Mouse (Mus musculus): ENCODE results near the gene Tbc1d22a. TPM values are rescaled to one million over a fixed set of nuclear protein-coding genes. Genes with fewer than 3 reads are reported as not detected.

Gene Tbc1d22a
- polyA plus RNA-seq, 2 experiments: 8.7 to 15.5 TPM

GRCm38 (mm10) chr15:86503413-86503812 lies 289.2 kb downstream of the Tbc1d22a start:
- ATAC-seq (ENCODE audit: low FRiP score, low read depth): no peak
- Histone ChIP-seq H3K4me1 (ENCODE audit: control insufficient read depth, insufficient read depth, low read length) (no peaks in the 10 kb centered on the region), H3K27ac (replicated peaks; ENCODE audit: low read depth, low read length) (no peak overlapping the region), H3K27me3 (ENCODE audit: control insufficient read depth, insufficient read depth, low read length) (no peaks in the 10 kb centered on the region), H3K4me2 (replicated peaks; ENCODE audit: low read depth, low read length, severe bottlenecking) (no peak overlapping the region), H3K9me3 (ENCODE audit: control insufficient read depth, low read length) (no peaks in the 10 kb centered on the region), H3K36me3 (ENCODE audit: control insufficient read depth, insufficient read depth, low read length) (no peaks in the 10 kb centered on the region), H3K9ac (ENCODE audit: low read depth, low read length, severe bottlenecking) (no peak overlapping the region), H3K4me3 (replicated peaks; ENCODE audit: low read length) (no peak overlapping the region)
- DNase-seq (ENCODE audit: low spot score): no peak
- no peak for TF ChIP-seq POLR2A (IDR thresholded peaks at IDR 0.05; ENCODE audit: borderline replicate concordance, extremely low read depth, insufficient read depth, insufficient read length)
- 66% methylated on average over 10 of the region's 10 CpGs for WGBS

GRCm38 (mm10) chr15:86506666-86507065 lies 292.4 kb downstream of the Tbc1d22a start:
- no peaks in the 10 kb centered on the region for H3K36me3 ChIP-seq (ENCODE audit: control insufficient read depth, insufficient read depth, low read length)
- H3K4me1 ChIP-seq (ENCODE audit: control insufficient read depth, insufficient read depth, low read length): no peaks in the 10 kb centered on the region
- H3K4me3 ChIP-seq (replicated peaks; ENCODE audit: low read length): no peak overlapping the region
- no peaks in the 10 kb centered on the region for H3K27me3 ChIP-seq (ENCODE audit: control insufficient read depth, insufficient read depth, low read length)
- no peak overlapping the region for H3K9ac ChIP-seq (ENCODE audit: low read depth, low read length, severe bottlenecking)
- WGBS: 75% methylated on average over 4 of the region's 4 CpGs
- no peak for ATAC-seq (ENCODE audit: low FRiP score, low read depth)
- DNase-seq (ENCODE audit: low spot score): no peak
- no peak overlapping the region for H3K4me2 ChIP-seq (replicated peaks; ENCODE audit: low read depth, low read length, severe bottlenecking)
- no peaks in the 10 kb centered on the region for H3K9me3 ChIP-seq (ENCODE audit: control insufficient read depth, low read length)
- H3K27ac ChIP-seq (replicated peaks; ENCODE audit: low read depth, low read length): no peak overlapping the region
- TF ChIP-seq POLR2A (IDR thresholded peaks at IDR 0.05; ENCODE audit: borderline replicate concordance, extremely low read depth, insufficient read depth, insufficient read length): no peak

DNA sequence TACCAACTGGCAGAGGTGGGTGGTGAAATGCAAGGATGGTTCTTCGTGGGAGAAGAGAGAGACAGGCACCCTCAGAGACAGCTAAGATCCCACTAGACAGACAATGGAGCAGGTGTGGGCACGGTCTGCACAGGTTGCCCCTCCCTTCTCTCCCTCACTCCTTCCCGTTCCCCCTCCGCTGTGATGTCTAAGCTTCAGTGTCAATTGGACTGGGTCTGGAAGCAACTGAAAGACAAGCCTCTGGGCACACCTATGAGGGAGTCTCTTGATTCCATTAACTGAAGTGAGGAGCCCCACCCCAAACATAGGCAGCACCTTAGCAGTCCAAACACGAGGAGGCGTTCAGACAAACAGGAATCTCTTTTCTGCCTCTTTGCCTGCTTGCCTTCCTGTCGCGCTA lies 293.3 kb downstream of the Tbc1d22a start:
- Histone ChIP-seq H3K9ac (ENCODE audit: low read depth, low read length, severe bottlenecking) (no peak overlapping the region), H3K27ac (replicated peaks; ENCODE audit: low read depth, low read length) (no peak overlapping the region), H3K4me2 (replicated peaks; ENCODE audit: low read depth, low read length, severe bottlenecking) (no peak overlapping the region), H3K9me3 (ENCODE audit: control insufficient read depth, low read length) (no peaks in the 10 kb centered on the region), H3K4me1 (ENCODE audit: control insufficient read depth, insufficient read depth, low read length) (no peaks in the 10 kb centered on the region), H3K4me3 (replicated peaks; ENCODE audit: low read length) (no peak overlapping the region), H3K27me3 (ENCODE audit: control insufficient read depth, insufficient read depth, low read length) (no peaks in the 10 kb centered on the region), H3K36me3 (ENCODE audit: control insufficient read depth, insufficient read depth, low read length) (no peaks in the 10 kb centered on the region)
- WGBS: 89% methylated on average over 8 of the region's 8 CpGs
- no peak for TF ChIP-seq POLR2A (IDR thresholded peaks at IDR 0.05; ENCODE audit: borderline replicate concordance, extremely low read depth, insufficient read depth, insufficient read length)
- no peak for ATAC-seq (ENCODE audit: low FRiP score, low read depth)
- DNase-seq (ENCODE audit: low spot score): no peak

DNA sequence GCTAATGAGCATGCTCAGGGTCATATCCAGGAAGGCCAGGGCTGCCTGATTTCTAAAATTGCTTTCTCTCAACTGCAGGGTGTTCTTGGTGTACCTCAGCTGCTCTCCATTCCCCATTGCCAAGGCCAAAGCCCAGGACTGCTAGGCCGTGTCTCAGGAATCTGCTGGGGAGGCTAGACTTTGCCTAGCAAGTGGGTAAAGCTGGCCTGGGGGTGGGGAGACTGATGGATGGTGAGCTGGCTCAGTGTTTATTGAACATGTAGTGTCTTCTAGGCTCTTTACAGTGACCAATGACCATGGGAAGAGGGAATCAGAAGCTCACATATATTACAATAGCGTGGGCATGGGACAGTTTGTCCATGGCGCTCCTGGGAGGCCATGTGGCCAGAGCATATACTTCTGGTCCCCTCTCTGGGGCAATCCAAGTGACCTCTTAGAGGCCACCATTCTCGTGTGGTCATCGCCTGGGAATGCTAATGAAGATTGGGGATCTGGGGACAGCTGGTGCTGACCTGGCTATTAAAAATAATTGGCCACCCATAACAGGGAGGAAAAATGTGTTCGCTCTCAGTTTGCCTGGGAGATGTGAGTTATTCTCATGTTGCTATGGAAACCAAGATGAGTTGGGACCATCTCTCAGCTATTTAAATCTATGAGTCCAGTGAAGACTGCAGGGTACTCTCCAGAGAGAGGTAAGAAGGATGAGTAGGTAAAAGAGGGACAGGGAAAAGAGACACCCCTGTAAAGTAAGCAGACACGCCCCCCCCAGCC lies 294.3 kb downstream of the Tbc1d22a start:
- TF ChIP-seq POLR2A (IDR thresholded peaks at IDR 0.05; ENCODE audit: borderline replicate concordance, extremely low read depth, insufficient read depth, insufficient read length): no peak
- Histone ChIP-seq H3K4me1 (ENCODE audit: control insufficient read depth, insufficient read depth, low read length) (no peaks in the 10 kb centered on the region), H3K9me3 (ENCODE audit: control insufficient read depth, low read length) (no peaks in the 10 kb centered on the region), H3K27ac (replicated peaks; ENCODE audit: low read depth, low read length) (no peak overlapping the region), H3K9ac (ENCODE audit: low read depth, low read length, severe bottlenecking) (no peak overlapping the region), H3K4me3 (replicated peaks; ENCODE audit: low read length) (no peak overlapping the region), H3K36me3 (ENCODE audit: control insufficient read depth, insufficient read depth, low read length) (no peaks in the 10 kb centered on the region), H3K4me2 (replicated peaks; ENCODE audit: low read depth, low read length, severe bottlenecking) (no peak overlapping the region), H3K27me3 (ENCODE audit: control insufficient read depth, insufficient read depth, low read length) (no peaks in the 10 kb centered on the region)
- no peak for ATAC-seq (ENCODE audit: low FRiP score, low read depth)
- no peak for DNase-seq (ENCODE audit: low spot score)
- WGBS: 55% methylated on average over 7 of the region's 7 CpGs

GRCm38 (mm10) chr15:86509601-86510000 lies 295.3 kb downstream of the Tbc1d22a start:
- no peaks in the 10 kb centered on the region for H3K27me3 ChIP-seq (ENCODE audit: control insufficient read depth, insufficient read depth, low read length)
- H3K9ac ChIP-seq (ENCODE audit: low read depth, low read length, severe bottlenecking): no peak overlapping the region
- H3K36me3 ChIP-seq (ENCODE audit: control insufficient read depth, insufficient read depth, low read length): no peaks in the 10 kb centered on the region
- no peaks in the 10 kb centered on the region for H3K9me3 ChIP-seq (ENCODE audit: control insufficient read depth, low read length)
- 78% methylated on average over 6 of the region's 6 CpGs for WGBS
- DNase-seq (ENCODE audit: low spot score): no peak
- H3K27ac ChIP-seq (replicated peaks; ENCODE audit: low read depth, low read length): no peak overlapping the region
- H3K4me1 ChIP-seq (ENCODE audit: control insufficient read depth, insufficient read depth, low read length): no peaks in the 10 kb centered on the region
- no peak overlapping the region for H3K4me3 ChIP-seq (replicated peaks; ENCODE audit: low read length)
- TF ChIP-seq POLR2A (IDR thresholded peaks at IDR 0.05; ENCODE audit: borderline replicate concordance, extremely low read depth, insufficient read depth, insufficient read length): no peak
- H3K4me2 ChIP-seq (replicated peaks; ENCODE audit: low read depth, low read length, severe bottlenecking): no peak overlapping the region
- no peak for ATAC-seq (ENCODE audit: low FRiP score, low read depth)
